18 mouse cellular contexts compared by ENCODE assay signal in the genomic region with DNA sequence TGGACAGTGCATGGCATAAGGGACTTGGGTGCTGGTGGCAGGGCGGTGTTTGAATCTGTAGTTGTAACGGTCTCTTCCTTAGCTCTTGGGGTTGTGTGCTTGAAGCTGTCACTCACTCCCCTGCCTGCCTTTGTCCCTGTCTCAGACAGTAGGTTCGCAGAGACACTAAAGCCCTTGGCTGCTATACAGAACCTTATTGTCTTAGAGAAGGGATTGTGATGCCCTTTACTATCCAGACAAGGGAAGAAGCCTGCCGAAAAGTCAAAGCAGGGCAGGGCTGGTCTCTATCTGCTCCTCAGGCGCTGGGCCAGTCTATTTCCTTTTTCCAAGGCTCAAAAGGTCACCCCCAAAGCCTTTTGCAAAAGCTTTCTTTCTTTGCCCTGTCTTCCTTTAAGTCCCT.
DNase-seq lines count a peak whose midpoint lies in the region; ATAC-seq and TF ChIP-seq lines count a peak whose summit lies in the region.
"Had no signal": no experiment of that assay in that cellular context is flagged by ENCODE, and none has a peak within 500 bp of the region (broad histone marks: within the 10 kb centered on the region; RNA-seq: fewer than 3 reads in every experiment).

No protein-coding gene starts in this region.

- ATAC-seq in forebrain, embryonic 12.5 days (ENCODE audit: low FRiP score) = peak; percentile 30; the same call in 1 of the 2 replicates
- 0 out of 2 replicates have a peak, but pooled peaks have one; percentile 26 for ATAC-seq in hindbrain, embryonic 12.5 days (ENCODE audit: low FRiP score)
- no peak for ATAC-seq in midbrain, embryonic 12.5 days (ENCODE audit: low FRiP score, low read depth)
- ATAC-seq in liver, embryonic 12.5 days = no peak

- TF ChIP-seq POLR2A in lung, adult 2 months (IDR thresholded peaks at IDR 0.05; ENCODE audit: borderline replicate concordance, extremely low read depth, low read depth, low read length) = no peak

- H3K9me3 ChIP-seq in forebrain, embryonic 10.5 days = no peaks in the 10 kb centered on the region
- H3K9me3 ChIP-seq in forebrain, embryonic 12.5 days = no peaks in the 10 kb centered on the region
- H3K9me3 ChIP-seq in hindbrain, embryonic 12.5 days (replicated peaks) = peaks cover 6% of the 10 kb centered on the region; the same call in 1 of the 2 replicates
- H3K9me3 ChIP-seq in midbrain, embryonic 12.5 days = peaks cover 3% of the 10 kb centered on the region; the same call in 1 of the 2 replicates
- no peaks in the 10 kb centered on the region for H3K9me3 ChIP-seq in liver, embryonic 12.5 days (replicated peaks)

- H3K27me3 ChIP-seq in forebrain, embryonic 10.5 days (ENCODE audit: poor library complexity, severe bottlenecking) = 0 out of 2 replicates have a peak, but pooled peaks cover 6% of the 10 kb centered on the region
- peaks cover 4% of the 10 kb centered on the region; the same call in 1 of the 2 replicates for H3K27me3 ChIP-seq in forebrain, embryonic 12.5 days
- H3K27me3 ChIP-seq in hindbrain, embryonic 12.5 days = no peaks in the 10 kb centered on the region
- H3K27me3 ChIP-seq in midbrain, embryonic 12.5 days = 0 out of 2 replicates have a peak, but pooled peaks cover 8% of the 10 kb centered on the region
- H3K27me3 ChIP-seq in liver, embryonic 12.5 days (replicated peaks) = peaks cover 26% of the 10 kb centered on the region
- H3K27me3 ChIP-seq: heart, embryonic 12.5 days had no signal

- H3K27ac ChIP-seq in forebrain, embryonic 10.5 days = peak overlapping the region; percentile 31
- peak overlapping the region; percentile 83 for H3K27ac ChIP-seq in forebrain, embryonic 12.5 days
- peak overlapping the region; percentile 60 for H3K27ac ChIP-seq in hindbrain, embryonic 12.5 days
- H3K27ac ChIP-seq in midbrain, embryonic 12.5 days (replicated peaks) = peak overlapping the region; percentile 64
- no peak overlapping the region for H3K27ac ChIP-seq in liver, embryonic 12.5 days

- no peak for DNase-seq in forebrain, embryonic 10.5 days (ENCODE audit: extremely low spot score, low spot score)
- DNase-seq in kidney, postnatal 10 days = no peak
- DNase-seq in lung, adult 2 months = no peak
- no peak for DNase-seq in cerebellum, adult 9-11 months
- DNase-seq: adrenal gland, postnatal 36 days; gastrocnemius, postnatal 25 days; kidney, adult 18-20 months; kidney, postnatal 25 days; liver; lung, adult 18-20 months; lung, postnatal 36 days; right cerebral cortex, postnatal 25 days; thymus, postnatal 25 days had no signal

- no peak overlapping the region for H3K9ac ChIP-seq in forebrain, embryonic 12.5 days
- no peak overlapping the region for H3K9ac ChIP-seq in hindbrain, embryonic 12.5 days
- 0 out of 2 replicates have a peak overlapping the region, but pooled peaks have one; percentile 15 for H3K9ac ChIP-seq in midbrain, embryonic 12.5 days (replicated peaks)
- no peak overlapping the region for H3K9ac ChIP-seq in liver, embryonic 12.5 days
- H3K9ac ChIP-seq: heart, embryonic 12.5 days had no signal

- 18% methylated on average over 5 of the region's 5 CpGs for WGBS in forebrain, embryonic 10.5 days
- 20% methylated on average over 5 of the region's 5 CpGs for WGBS in forebrain, embryonic 12.5 days
- WGBS in hindbrain, embryonic 12.5 days = 27% methylated on average over 5 of the region's 5 CpGs
- WGBS in midbrain, embryonic 12.5 days = 17% methylated on average over 5 of the region's 5 CpGs
- 23% methylated on average over 5 of the region's 5 CpGs for WGBS in liver, embryonic 12.5 days (ENCODE audit: insufficient replicate concordance)
- 55% methylated on average over 5 of the region's 5 CpGs for WGBS in lung, adult 2 months

- H3K4me3 ChIP-seq in forebrain, embryonic 10.5 days = no peak overlapping the region
- H3K4me3 ChIP-seq in forebrain, embryonic 12.5 days (replicated peaks) = no peak overlapping the region
- H3K4me3 ChIP-seq in hindbrain, embryonic 12.5 days = no peak overlapping the region
- no peak overlapping the region for H3K4me3 ChIP-seq in midbrain, embryonic 12.5 days
- no peak overlapping the region for H3K4me3 ChIP-seq in liver, embryonic 12.5 days
- no peak overlapping the region for H3K4me3 ChIP-seq in lung, adult 2 months (replicated peaks; ENCODE audit: extremely low read depth, low read depth, low read length)
- H3K4me3 ChIP-seq: heart, embryonic 12.5 days had no signal

- TF ChIP-seq CTCF in lung, adult 2 months (IDR thresholded peaks at IDR 0.05; ENCODE audit: insufficient read depth, low read length) = no peak

- H3K4me1 ChIP-seq in forebrain, embryonic 10.5 days = peaks cover 21% of the 10 kb centered on the region
- peaks cover 26% of the 10 kb centered on the region for H3K4me1 ChIP-seq in forebrain, embryonic 12.5 days
- peaks cover 15% of the 10 kb centered on the region for H3K4me1 ChIP-seq in hindbrain, embryonic 12.5 days
- H3K4me1 ChIP-seq in midbrain, embryonic 12.5 days = peaks cover 22% of the 10 kb centered on the region
- H3K4me1 ChIP-seq in liver, embryonic 12.5 days = no peaks in the 10 kb centered on the region
- H3K4me1 ChIP-seq in lung, adult 2 months (ENCODE audit: control insufficient read depth, insufficient read depth, low read length) = no peaks in the 10 kb centered on the region

- H3K36me3 ChIP-seq in forebrain, embryonic 10.5 days (replicated peaks) = no peaks in the 10 kb centered on the region
- no peaks in the 10 kb centered on the region for H3K36me3 ChIP-seq in forebrain, embryonic 12.5 days (replicated peaks)
- H3K36me3 ChIP-seq in hindbrain, embryonic 12.5 days = no peaks in the 10 kb centered on the region
- no peaks in the 10 kb centered on the region for H3K36me3 ChIP-seq in midbrain, embryonic 12.5 days
- no peaks in the 10 kb centered on the region for H3K36me3 ChIP-seq in liver, embryonic 12.5 days
- H3K36me3 ChIP-seq: heart, embryonic 12.5 days had no signal

- peak overlapping the region; percentile 17; the same call in 1 of the 2 replicates for H3K4me2 ChIP-seq in forebrain, embryonic 12.5 days
- H3K4me2 ChIP-seq in hindbrain, embryonic 12.5 days (replicated peaks) = no peak overlapping the region
- no peak overlapping the region for H3K4me2 ChIP-seq in midbrain, embryonic 12.5 days (replicated peaks)
- no peak overlapping the region for H3K4me2 ChIP-seq in liver, embryonic 12.5 days
- H3K4me2 ChIP-seq: heart, embryonic 12.5 days had no signal

Comparison
In these comparisons a context has a peak if more than half of its experiments do, and no peak if none do; other contexts are left out.
1. ATAC-seq: peak in forebrain, embryonic 12.5 days (single experiment) and hindbrain, embryonic 12.5 days (single experiment); none in midbrain, embryonic 12.5 days (single experiment) and liver, embryonic 12.5 days (single experiment).